Mouse (Mus musculus) T-helper 17 cell (primary cell): ENCODE measurements around the gene Car2.

Experiments used
- in situ Hi-C, 2 experiments: fragments of 300-600 bp; cut with MboI, MseI; formaldehyde crosslinking; loops; 1 replicate in 1 of 2; 2 replicates in 1 of 2; pipeline ENCODE4 v1.15.1; 2025; ENCODE audit warnings: high pct_unique_total_duplicates in 2 of 2

The Car2 gene

DNA sequence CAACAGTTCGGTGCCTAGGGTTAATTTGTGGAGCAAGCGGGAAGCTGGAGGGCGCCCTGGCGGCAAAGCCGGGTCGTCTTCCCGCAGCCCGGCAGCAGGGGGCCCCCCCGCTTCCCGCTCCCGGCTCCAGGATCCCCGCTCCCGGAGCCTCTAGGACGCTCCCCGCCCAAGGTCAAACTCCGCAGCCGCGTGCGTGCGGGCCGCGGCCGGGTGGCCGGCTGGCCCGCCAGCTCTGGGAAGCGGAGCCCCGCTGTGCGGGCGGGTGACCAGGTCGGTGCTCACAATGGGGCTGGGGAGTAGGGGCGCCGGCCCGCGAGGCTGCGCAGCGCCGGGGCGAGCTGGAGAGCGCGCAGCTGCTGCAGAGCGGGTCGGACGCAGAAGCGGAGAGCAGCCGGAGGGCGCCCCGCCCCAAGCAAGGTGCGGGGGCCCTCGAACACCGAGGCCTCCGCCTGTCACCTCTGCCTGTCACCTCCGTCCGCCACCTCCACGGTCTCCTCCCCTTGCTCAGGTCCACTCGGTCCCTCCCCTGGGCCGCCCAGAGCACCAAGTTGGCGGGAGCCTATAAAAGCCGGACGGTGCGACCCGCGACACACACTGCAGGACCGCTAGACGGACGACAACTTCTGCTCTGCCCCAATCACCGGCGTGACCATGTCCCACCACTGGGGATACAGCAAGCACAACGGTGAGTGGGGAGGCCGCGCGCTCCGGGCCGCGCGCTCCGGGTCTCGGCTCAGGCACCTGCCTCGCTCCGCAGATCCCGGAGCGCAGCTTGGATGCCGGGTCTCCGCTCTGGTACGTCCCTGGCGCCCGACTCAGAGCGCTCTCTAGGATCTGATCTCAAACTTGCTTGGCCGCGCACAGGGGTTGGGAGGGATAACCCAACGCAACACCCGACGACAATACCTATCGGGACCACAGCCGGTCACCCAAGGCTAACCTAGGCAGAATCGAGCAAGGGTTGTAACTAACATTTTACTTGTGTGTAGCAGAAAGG lies at the start of gene Car2:
Car2 (plus strand) TSS at position 172 of the 997 bp plus-strand sequence.
- in situ Hi-C loops = loop anchor here in 1 of 2 experiments (10.0 kb wide), 1 partner anchor 108 kb away; no protein-coding TSS in a partner anchor

DNA sequence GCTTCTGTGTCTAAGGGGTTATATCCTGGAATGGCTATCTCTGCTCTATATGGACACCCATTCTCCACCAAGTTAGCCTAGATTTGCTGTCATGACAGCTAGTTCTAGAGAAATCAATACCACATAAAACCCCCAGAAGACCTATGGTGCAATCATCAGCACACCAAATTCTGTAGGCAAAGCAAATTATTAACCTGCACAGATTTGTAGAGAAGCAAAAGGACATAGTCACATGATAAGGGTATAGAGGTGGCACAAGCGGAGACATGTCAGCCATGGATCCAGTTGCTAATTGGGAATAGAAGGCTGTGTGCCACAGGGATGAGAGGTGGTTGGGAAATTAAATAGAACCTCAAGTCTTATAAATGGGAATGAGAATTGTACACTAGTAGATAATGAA lies 47.1 kb upstream of the Car2 start:
- in situ Hi-C loops = no loop called here

DNA sequence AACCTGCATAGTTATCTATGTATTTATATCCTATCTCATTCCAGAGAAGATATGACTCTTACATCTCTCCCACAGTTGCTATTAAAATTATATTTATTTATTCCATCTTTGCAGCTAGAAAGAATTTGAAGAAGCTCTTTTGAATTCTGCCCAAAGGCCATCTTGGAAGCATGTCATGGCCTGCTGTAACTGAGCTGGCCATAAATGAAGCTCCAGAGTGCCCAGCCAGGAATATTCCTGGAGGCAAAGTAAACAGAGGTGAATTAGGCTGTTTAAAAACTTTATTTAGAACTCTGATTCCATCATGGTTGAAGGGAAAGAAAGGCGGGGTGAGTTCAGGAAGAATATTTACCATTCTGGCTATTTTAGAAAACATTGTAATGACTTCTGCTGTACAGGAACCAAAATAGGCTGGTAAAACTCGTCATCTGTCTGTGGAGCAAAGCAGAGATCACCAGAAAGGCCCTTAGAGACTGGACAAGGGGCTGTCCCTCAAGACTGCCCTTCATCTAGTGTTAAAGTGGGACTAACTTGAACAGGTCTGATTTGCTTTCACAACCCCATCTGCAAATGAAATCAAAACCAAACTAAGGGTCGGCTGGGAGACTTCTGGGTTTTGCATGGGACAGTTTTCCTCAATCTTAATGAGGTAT lies 46.5 kb upstream of the Car2 start:
- in situ Hi-C loops = no loop called here

DNA sequence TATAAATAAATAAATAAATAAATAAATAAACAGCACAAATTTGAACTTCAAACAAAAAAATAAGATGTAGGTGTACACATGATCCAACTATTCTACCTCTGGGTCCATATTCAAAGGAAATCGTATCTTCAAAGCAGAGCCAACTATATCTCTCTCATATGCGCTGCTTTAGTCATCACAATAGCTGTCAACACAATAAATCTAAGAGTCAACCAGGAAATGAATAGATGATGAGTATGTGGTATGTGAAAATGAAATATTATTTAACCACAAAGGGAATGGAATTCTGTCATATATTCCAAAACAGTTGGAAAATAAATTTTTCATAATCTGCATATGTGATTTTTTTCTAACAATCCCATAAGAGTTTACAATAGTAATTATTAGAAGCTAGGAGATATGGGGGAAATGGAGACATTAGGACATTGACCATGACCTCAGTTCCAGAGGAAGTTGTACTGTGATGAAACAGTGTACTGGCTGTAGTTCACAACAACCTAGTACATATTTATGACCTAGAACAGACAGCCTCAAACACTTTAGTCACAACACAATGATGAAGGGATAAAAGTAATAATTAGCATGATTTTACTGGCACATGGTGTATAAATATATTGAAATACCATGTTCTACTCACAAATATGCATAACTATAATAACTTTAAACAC lies 37.4 kb upstream of the Car2 start:
- in situ Hi-C loops = no loop called here

DNA sequence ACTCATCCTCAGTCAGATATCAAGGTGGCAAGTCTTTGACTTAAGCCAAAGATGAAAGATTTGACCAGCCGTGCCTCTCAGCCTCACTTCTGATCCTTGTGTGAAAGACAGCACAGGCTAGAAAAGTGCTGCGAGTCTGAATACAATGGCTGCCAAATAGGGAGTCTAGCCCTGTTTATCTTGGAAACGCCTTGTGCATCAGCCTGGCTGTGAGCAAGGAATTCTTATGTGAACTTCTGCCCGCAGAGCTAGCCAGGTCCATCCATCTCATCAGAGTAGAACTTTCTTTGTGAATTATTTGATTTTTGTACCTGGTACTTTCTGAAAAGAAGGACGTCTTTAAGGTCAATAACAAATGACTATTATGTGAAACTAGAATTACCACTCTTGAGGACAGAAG lies 32.1 kb upstream of the Car2 start:
- in situ Hi-C loops = no loop called here

DNA sequence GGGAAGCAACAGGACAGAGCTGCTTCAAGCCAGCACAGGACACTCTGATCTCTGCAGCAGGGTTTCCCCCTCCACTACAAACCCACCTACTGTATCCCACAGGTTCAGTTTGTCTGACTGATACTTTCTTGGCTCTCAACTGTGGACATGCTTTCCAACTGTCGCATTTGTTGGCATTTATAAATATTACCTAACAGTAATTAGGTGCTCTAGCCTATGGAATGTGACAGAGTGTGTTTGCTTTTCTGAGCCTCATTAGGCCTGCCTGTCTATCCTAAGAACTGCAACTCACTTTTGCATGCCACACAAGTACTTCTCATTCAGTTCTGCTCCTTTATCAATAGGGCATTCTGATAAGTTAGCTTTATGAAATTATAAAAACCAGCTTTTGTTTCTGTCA lies 31.6 kb upstream of the Car2 start:
- in situ Hi-C loops = no loop called here

DNA sequence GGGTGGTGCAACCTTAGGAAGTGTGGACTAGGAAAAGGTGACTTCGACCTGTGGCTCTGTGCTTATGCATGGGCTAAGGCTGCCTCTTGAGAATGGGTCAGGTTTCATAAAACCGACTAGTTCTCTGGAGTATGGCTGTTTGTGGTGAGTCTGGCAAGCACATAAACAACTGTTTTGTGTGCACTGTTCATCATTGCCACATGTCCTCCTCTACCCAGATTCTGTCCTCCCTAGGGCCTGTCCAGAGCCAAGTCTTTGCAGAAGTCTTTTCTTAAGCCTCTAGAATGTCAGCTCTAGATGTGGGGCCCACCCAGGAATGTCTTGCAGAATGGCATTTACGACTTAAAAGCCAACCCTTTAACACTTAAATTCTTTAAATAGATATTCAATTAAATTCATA lies 28.2 kb upstream of the Car2 start:
- in situ Hi-C loops = no loop called here

DNA sequence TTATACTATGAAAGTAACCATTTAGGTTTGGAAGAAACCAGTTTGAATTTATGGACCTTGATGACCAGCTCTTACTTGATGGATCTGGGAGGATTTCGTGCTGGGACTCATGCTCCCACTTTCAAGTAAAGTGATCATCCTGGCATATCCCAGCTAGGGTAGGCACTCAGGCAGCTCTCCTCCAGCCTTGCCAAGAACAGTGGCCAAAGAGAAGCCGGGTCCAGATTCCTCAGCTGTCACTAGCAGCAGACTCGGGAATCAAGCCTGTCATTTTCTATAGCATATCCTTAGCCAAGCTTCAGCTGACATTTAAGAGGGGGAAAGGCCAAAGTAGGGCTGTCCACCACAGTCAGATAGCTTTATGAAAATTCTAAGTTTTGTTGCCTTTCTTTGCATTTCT lies 25.8 kb upstream of the Car2 start:
- in situ Hi-C loops = loop anchor here in 1 of 2 experiments (5.0 kb wide), 1 partner anchor 332 kb away; no protein-coding TSS in a partner anchor

DNA sequence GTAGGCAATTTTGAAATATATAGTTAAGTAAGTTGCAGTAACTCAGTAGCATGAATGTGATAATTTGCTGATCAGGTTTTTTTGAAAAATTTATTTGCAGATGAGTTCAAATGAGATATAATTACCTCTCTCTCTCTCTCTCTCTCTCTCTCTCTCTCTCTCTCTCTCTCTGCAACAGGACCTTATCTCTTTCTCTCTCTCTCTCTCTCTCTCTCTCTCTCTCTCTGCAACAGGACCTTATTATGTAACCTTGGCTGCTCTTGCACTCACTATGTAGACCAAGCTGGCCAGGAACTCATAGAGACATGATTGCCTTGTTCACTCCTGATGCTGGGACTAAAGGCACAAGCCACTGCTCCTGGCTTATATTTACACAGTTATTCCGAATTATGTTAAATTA lies 24.9 kb upstream of the Car2 start:
- in situ Hi-C loops = loop anchor here in 1 of 2 experiments (5.0 kb wide), 1 partner anchor 331 kb away; no protein-coding TSS in a partner anchor

DNA sequence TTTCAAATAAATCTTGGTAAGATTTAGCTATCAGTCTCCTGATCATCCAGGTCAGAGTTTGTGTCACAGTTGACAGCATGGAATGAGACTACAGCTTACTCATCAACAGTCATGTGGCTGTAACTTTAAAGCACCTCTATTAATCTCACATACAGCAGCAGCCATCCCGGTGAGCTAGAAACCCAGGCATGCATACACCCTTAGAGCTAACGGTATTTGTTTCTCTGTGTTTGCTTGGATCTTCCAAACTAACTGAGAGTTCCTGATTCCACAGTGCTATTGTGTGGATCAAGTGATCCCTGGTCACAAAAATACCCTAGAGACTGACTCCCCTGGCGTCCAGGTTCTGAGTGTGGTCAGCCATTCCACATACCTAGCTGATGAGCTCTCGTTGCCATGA lies 24.3 kb upstream of the Car2 start:
- in situ Hi-C loops = loop anchor here in 1 of 2 experiments (5.0 kb wide), 1 partner anchor 331 kb away; no protein-coding TSS in a partner anchor

DNA sequence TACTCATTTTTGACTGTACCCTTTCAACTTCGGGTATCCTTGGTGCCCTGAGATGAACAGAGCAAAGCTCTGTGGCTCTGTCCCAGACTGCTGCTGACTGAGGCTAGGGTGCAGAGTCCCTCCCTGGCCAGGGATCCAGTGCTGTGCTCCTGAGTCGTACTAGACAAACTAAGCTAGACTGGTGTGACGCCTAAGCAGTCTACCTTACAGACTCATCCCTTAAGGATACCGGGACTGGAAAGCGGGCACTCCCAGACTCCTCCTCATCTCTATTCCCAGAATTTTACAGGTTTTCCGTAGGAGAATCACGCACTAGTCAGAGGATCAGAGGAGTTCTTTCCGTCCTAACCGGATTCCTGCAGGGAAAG lies 23.4 kb upstream of the Car2 start:
- in situ Hi-C loops = loop anchor here in 1 of 2 experiments (5.0 kb wide), 1 partner anchor 330 kb away; no protein-coding TSS in a partner anchor

DNA sequence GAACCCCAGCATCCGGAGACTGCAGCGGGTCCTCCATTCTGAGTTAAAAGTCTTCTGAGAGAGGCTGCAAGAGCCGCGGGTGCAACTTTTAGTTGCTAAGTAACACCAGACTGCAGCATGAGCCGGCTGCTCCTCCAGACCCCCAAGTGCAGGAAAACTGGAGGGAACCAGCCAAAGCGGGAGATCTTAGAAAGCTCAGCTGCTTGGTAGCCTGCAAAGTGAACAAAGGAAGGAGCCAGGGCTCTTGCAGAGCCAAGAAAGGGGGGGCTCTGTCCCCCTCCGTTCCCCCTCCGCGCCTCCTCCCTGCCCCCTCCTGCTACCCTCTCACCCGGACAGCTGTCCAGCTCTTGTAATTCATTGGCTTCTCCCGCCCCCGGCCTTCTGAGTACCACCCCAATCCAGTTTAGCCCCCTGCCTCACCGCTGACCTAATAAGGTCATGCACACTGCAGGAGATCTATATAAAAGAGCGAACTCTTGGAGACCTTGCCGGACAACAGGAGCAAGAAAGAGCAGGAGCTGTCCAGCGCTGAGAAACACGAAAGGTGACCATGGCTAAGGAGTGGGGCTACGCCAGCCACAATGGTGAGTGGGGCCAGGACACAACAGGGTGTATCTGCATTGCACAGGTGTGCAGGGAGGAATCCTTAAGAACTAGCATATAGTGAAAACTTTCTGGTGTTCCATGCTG lies 22.9 kb upstream of the Car2 start, which contains the start of gene Car3:
Car3 (plus strand) TSS at position 491 of the 690 bp plus-strand sequence.
- in situ Hi-C loops = loop anchor here in 1 of 2 experiments (5.0 kb wide), 1 partner anchor 329 kb away; no protein-coding TSS in a partner anchor

DNA sequence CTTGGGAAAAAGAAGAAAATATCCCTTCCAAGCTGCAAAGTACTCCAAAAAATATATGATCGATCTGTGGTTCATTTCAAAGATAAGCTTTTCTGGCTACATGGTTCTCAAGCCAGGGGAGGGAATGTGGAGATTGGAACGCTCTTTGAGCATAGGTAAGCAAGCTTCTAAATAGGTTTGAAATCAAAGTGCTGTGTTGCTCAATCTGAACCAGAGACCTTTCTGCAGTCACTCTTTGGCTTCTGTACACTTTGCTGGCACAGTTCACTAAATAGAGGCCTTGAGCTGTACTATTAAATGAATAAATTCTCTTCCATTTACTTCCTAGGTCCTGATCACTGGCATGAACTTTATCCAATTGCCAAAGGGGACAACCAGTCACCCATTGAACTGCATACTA lies 22.2 kb upstream of the Car2 start:
- in situ Hi-C loops = loop anchor here in 1 of 2 experiments (5.0 kb wide), 1 partner anchor 328 kb away; no protein-coding TSS in a partner anchor

DNA sequence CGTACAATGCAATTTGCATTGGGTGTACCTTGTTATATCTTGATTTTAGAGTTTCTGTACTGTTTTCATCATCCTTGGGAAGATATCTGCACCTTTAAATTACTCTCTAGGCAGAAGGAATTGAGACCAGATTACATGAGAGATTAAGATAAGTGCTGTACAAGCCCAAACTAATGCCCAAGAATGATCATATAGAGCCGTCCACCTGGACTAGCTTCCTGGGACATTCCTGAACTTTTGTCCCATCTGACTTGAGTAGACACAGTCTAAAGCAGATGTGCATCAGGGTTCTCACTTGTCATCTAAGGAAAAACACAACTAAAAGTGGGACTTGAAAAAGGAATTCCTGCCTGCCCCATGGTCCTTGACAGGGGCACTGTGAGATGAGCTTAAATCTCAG lies 20.1 kb upstream of the Car2 start:
- in situ Hi-C loops = no loop called here

DNA sequence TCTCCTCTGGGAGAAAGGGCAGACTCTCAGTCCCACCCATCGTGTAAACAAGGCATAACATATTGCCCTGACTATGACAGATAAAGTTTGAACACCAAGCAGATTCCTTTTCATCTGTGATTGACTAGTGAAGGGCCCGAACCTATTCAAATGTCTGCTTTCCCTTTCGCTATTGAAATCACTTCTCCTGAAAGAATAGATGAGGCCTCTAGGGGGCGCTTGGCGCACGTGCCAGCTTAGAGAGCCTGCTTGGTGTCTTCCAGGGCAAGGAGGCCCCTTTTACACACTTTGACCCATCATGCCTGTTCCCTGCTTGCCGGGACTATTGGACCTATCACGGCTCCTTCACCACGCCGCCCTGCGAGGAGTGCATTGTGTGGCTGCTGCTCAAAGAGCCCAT lies 16.3 kb upstream of the Car2 start:
- in situ Hi-C loops = loop anchor here in 1 of 2 experiments (10.0 kb wide), 2 partner anchors 205 to 1325 kb away; no protein-coding TSS in a partner anchor

DNA sequence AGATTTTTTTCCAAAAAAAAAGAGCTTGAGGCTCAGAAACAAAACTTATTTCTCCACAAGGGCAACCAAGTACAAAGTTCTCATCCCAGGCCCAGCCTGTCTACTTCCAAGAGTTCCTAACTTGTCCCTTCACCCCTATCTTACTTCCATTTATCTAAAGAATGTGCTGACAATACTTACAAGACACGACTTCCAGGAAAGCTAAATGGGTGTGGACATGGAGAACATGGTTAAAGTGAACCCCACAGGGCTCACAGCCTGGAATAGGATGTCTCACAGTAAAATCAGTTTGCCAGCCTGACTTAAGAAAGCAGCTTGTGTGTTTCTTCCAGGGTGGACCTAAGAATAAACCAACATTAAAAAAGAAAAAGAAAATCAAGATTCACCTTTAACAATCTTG lies 15.5 kb upstream of the Car2 start:
- in situ Hi-C loops = loop anchor here in 1 of 2 experiments (10.0 kb wide), 2 partner anchors 204 to 1324 kb away; no protein-coding TSS in a partner anchor

DNA sequence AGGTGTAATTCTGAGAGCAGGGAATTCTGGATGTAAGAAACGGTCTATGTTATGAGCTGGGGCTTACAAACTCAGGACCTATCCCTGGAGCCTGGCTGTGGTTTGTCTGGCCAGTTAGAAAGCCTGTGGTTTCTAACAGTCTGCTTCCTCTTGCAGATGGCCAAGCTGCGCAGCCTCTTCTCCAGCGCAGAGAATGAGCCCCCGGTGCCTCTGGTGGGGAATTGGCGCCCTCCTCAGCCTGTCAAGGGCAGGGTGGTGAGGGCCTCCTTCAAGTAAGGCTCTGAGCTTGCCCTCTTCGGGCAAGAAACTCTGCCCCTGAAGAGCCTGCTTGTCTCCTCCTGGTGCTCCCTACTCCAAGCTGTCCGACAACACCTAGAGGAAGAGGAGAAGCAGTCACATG lies 14.7 kb upstream of the Car2 start:
- in situ Hi-C loops = loop anchor here in 1 of 2 experiments (10.0 kb wide), 2 partner anchors 203 to 1323 kb away; no protein-coding TSS in a partner anchor

DNA sequence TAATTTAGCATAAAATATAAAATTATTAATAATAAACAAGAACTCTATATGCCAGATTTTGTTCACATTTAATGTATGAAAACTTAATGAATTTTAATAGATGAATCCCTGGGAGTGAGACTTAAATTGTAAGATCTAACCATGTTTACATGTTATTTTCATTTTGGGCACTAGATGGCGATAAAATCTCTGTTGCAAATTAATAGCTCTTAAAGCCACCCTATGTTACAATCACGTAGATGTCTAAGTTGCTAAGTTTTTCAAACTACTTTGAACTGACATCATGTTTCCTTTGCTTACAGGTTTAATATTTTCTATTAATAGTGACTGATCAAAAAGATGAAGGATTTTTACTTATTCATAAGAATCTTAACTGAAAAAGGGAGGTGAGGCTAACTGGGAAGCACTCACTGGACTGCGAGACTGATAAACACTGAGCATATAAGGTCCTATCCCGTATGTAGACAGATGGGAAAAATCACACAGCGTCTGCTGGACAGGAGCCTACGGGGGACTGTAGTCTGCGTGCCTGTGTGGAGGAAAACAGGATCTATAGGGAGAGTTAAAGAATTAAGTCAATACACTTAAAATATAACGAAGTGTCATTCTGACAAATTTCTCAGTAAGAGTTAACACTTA lies 11.6 kb upstream of the Car2 start:
- in situ Hi-C loops = loop anchor here in 1 of 2 experiments (5.0 to 10.0 kb wide), 3 partner anchors 200 to 1320 kb away; no protein-coding TSS in a partner anchor

DNA sequence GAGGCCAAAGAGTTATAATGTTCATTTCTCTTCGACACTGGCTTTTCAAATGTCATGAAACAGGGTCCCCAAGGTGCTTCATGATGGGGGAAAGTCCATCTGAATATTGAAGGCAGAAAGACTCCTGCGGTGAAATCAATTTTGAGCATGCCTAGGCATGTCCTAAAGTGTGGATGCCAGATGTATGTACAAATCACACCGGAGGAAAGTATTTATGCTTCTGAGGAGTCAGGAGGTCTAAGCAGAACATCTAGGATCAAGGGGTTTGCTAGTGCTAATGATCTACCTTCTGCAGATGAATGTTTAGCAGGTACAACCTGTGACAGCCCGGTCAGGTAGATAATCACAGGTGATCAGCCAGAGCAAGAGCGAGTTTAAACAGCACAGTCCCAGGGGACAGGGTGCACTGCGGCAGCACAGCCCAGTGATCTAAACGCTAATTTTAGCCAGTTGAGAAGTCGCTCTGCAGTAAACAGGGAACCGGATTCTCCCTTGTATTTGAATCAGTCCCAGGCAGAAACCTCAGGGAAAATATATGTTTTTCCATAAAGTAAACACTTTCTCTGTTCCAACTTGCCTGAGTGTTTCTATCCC lies 9.7 kb upstream of the Car2 start:
- in situ Hi-C loops = loop anchor here in 1 of 2 experiments (5.0 to 10.0 kb wide), 3 partner anchors 198 to 1318 kb away; no protein-coding TSS in a partner anchor
